Mouse (Mus musculus): ENCODE measurements at regions not wholly inside any gene's neighbourhood (a gene's known extent, or its start where the extent isn't known, plus 50 kb on each side); places are given as distances from the start of the nearest gene placed in this dataset.
A peak's percentile ranks its signal among the peaks of the same experiment; 100 is the strongest.

- peak; percentile 48 for DNase-seq
Observed at GRCm38 (mm10) chr7:88544393-88544792, 114.3 kb downstream of the Rab38 start.

- DNase-seq: no peak
Observed at GRCm38 (mm10) chr7:88544976-88545654, 115.0 kb downstream of the Rab38 start.

- no peak for DNase-seq
Observed at GRCm38 (mm10) chr7:88575073-88575472, 145.0 kb downstream of the Rab38 start.

- DNase-seq: no peak
Observed at GRCm38 (mm10) chr7:88600781-88601180, 170.7 kb downstream of the Rab38 start.

Measured in right cerebral cortex, postnatal 25 days (tissue).